ENCODE assay signal across 8 mouse cellular contexts in the genomic region with DNA sequence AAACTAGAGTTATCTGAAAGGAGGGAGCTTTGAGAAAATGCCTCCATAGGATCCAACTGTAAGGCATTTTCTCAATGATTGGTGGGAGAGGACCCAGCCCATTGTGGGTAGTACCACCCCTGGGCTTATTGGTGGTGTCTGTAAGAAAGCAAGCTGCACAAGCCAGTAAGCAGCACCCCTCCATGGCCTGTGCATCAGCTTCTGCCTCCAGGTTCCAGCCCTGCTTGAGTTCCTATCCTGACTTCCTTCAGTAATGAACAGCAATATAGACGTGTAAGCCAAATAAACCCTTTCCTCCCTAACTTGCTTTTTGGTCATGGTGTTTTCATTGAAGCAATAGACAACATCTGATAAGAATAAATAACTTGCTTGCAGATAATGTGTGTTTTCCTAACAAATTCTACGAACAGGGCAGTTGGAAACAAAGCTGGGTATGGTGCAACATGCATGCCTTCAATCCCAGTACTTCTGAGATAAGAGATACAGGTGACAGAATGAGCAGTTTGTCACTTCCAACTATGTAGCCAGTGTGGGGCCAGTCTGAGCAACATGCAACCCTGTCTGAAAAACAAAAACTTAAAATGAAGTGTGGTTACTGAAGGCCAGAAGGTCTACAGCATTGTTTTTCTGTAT. TPM values are rescaled to one million over a fixed set of nuclear protein-coding genes. Genes with fewer than 3 reads are reported as not detected.
A peak's percentile ranks its signal among the peaks of the same experiment; 100 is the strongest.
DNase-seq lines count a peak whose midpoint lies in the region; ATAC-seq and TF ChIP-seq lines count a peak whose summit lies in the region.

No protein-coding gene starts in this region.

- H3K27me3 ChIP-seq in cerebellum, adult 2 months (ENCODE audit: control insufficient read depth, insufficient read depth, low read length), result no peaks in the 10 kb centered on the region
- no peaks in the 10 kb centered on the region for H3K27me3 ChIP-seq in neural tube, embryonic 11.5 days (ENCODE audit: control insufficient read depth, insufficient read depth, low read length)
- no peaks in the 10 kb centered on the region for H3K27me3 ChIP-seq in liver, embryonic 13.5 days

- peak overlapping the region; percentile 62 for H3K9ac ChIP-seq in neural tube, embryonic 11.5 days (ENCODE audit: low read length)
- peak overlapping the region; percentile 90 for H3K9ac ChIP-seq in liver, embryonic 13.5 days

- peak; percentile 13; the same call in 1 of the 2 replicates for ATAC-seq in neural tube, embryonic 11.5 days (ENCODE audit: insufficient read depth, low FRiP score, low TSS enrichment)
- no peak for ATAC-seq in liver, embryonic 13.5 days (ENCODE audit: low read depth)

- H3K36me3 ChIP-seq in neural tube, embryonic 11.5 days (ENCODE audit: control insufficient read depth, insufficient read depth, low read length), result no peaks in the 10 kb centered on the region
- H3K36me3 ChIP-seq in liver, embryonic 13.5 days, result peaks cover 29% of the 10 kb centered on the region

- H3K4me1 ChIP-seq in cerebellum, adult 2 months (ENCODE audit: control insufficient read depth, insufficient read depth, low read length), result no peaks in the 10 kb centered on the region
- H3K4me1 ChIP-seq in neural tube, embryonic 11.5 days (ENCODE audit: control insufficient read depth, insufficient read depth, low read length), result peaks cover 8% of the 10 kb centered on the region; the same call in 1 of the 2 replicates
- peaks cover 41% of the 10 kb centered on the region for H3K4me1 ChIP-seq in liver, embryonic 13.5 days (replicated peaks)

- WGBS in cerebellum, adult 2 months, result 45% methylated on average over 2 of the region's 2 CpGs
- WGBS in neural tube, embryonic 11.5 days, result 49% methylated on average over 2 of the region's 2 CpGs
- 6% methylated on average over 2 of the region's 2 CpGs for WGBS in liver, embryonic 13.5 days (ENCODE audit: insufficient replicate concordance)

- H3K27ac ChIP-seq in cerebellum, adult 2 months (ENCODE audit: insufficient read depth, low read length), result no peak overlapping the region
- peak overlapping the region; percentile 17; the same call in 1 of the 2 replicates for H3K27ac ChIP-seq in neural tube, embryonic 11.5 days (ENCODE audit: low read depth, low read length)
- peak overlapping the region; percentile 87 for H3K27ac ChIP-seq in liver, embryonic 13.5 days

- peak overlapping the region; percentile 87 for H3K4me3 ChIP-seq in cerebellum, adult 2 months (replicated peaks; ENCODE audit: insufficient read depth, low read depth, low read length)
- H3K4me3 ChIP-seq in neural tube, embryonic 11.5 days (ENCODE audit: low read depth, low read length), result peak overlapping the region; percentile 95
- H3K4me3 ChIP-seq in liver, embryonic 13.5 days (replicated peaks), result peak overlapping the region; percentile 82

- no peak for TF ChIP-seq POLR2A in cerebellum, adult 2 months (IDR thresholded peaks at IDR 0.05; ENCODE audit: borderline replicate concordance, insufficient read depth, low read length)

- H3K9me3 ChIP-seq in neural tube, embryonic 11.5 days (ENCODE audit: control insufficient read depth, low read length), result no peaks in the 10 kb centered on the region
- H3K9me3 ChIP-seq in liver, embryonic 13.5 days (replicated peaks), result no peaks in the 10 kb centered on the region

- no peak for DNase-seq in cerebellum, adult 2 months
- no peak for DNase-seq in cerebellum, adult 18-20 months
- DNase-seq in neural tube, embryonic 11.5 days (ENCODE audit: low spot score), result no peak
- DNase-seq in neural tube, embryonic 10.5 days (ENCODE audit: extremely low spot score, low spot score), result no peak
- DNase-seq in liver, embryonic 13.5 days, result no peak
- peak; percentile 10 for DNase-seq in yolk sac, embryonic 10.5 days (ENCODE audit: low spot score)
- DNase-seq in retina, postnatal 1 day, result no peak
- DNase-seq in frontal cortex, postnatal 36 days (ENCODE audit: low spot score in 2 of 2), result no peak

- H3K4me2 ChIP-seq in neural tube, embryonic 11.5 days (ENCODE audit: low read depth), result peak overlapping the region; percentile 63
- H3K4me2 ChIP-seq in liver, embryonic 13.5 days, result peak overlapping the region; percentile 88

- TF ChIP-seq CTCF in cerebellum, adult 2 months (IDR thresholded peaks at IDR 0.05; ENCODE audit: borderline replicate concordance, insufficient read depth, low read depth, low read length), result no peak

RNA-seq across cellular contexts. Expression of a gene that starts 0.8 kb away (rescaled TPM):
- 164 and 185 TPM in 2 replicates for polyA plus RNA-seq in cerebellum, adult 2 months (2012; rRNA removed)
- 178 and 198 TPM in 2 replicates for polyA plus RNA-seq in neural tube, embryonic 11.5 days (2014; fragmentation: Nextera tagmentation; extraction: Ambion mirVana)
- polyA plus RNA-seq in liver, embryonic 13.5 days (2015; fragmentation: Nextera tagmentation; extraction: Ambion mirVana), result 96.7 and 108 TPM in 2 replicates

RNA-seq across cellular contexts. Expression of a gene that starts 46.8 kb away (rescaled TPM):
- not detected in 2 replicates for polyA plus RNA-seq in cerebellum, adult 2 months (2012; rRNA removed)
- 0.85 and 1.4 TPM in 2 replicates for polyA plus RNA-seq in neural tube, embryonic 11.5 days (2014; fragmentation: Nextera tagmentation; extraction: Ambion mirVana)
- polyA plus RNA-seq in liver, embryonic 13.5 days (2015; fragmentation: Nextera tagmentation; extraction: Ambion mirVana), result 23.6 and 25.4 TPM in 2 replicates

RNA-seq across cellular contexts. Expression of a gene that starts 50.2 kb away (rescaled TPM):
- polyA plus RNA-seq in cerebellum, adult 2 months (2012; rRNA removed), result 46.2 and 50.1 TPM in 2 replicates
- polyA plus RNA-seq in neural tube, embryonic 11.5 days (2014; fragmentation: Nextera tagmentation; extraction: Ambion mirVana), result 65.2 and 68.5 TPM in 2 replicates
- 64.3 and 69.3 TPM in 2 replicates for polyA plus RNA-seq in liver, embryonic 13.5 days (2015; fragmentation: Nextera tagmentation; extraction: Ambion mirVana)

Comparison
In these comparisons a context has a peak if more than half of its experiments do, and no peak if none do; other contexts are left out.
1. RNA of a gene that starts 46.8 kb away (polyA plus RNA-seq): 23.6 to 25.4 TPM in liver, embryonic 13.5 days; 0.85 to 1.4 TPM in neural tube, embryonic 11.5 days and not detected in cerebellum, adult 2 months; every median in the first group is over 10 times any median in the second.
2. Peak in every context shown above with its lines, with median percentiles within 50 percentile points of each other: H3K4me3 ChIP-seq.